Mouse (Mus musculus): ENCODE data around the gene Rbpj.

- TF ChIP-seq CTCF (IDR thresholded peaks at IDR 0.05; ENCODE audit: low read depth), result no peak
- no peak for TF ChIP-seq EP300 (IDR thresholded peaks at IDR 0.05; ENCODE audit: low read depth)
Measured at GRCm38 (mm10) chr5:53511426-53511825, 45.5 kb downstream of the Rbpj start.
